ENCODE assay signal across 10 mouse cellular contexts in the genomic region with DNA sequence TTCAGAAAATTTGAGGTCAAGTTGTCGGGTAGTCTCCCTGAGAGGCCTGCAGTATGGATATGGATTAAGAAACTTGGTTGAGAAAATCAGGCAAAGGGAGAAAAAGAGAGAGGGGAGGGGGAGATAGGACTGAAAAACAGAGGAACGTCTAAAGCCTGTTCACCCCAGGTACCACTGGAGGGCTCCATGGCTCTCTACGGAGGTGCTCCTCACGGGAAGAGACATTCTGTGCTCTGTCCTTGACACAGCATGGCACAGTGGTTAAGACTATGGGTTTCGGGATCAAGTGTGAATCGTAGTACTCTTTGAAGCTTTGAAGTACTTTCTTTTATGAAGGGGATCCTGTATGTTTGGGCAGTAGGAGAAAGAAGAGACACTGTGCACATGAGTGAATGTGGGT. TPM values are rescaled to one million over a fixed set of nuclear protein-coding genes. Genes with fewer than 3 reads are reported as not detected.
DNase-seq lines count a peak whose midpoint lies in the region; ATAC-seq lines count a peak whose summit lies in the region.
"Had no signal": no experiment of that assay in that cellular context is flagged by ENCODE, and none has a peak within 500 bp of the region (broad histone marks: within the 10 kb centered on the region; RNA-seq: fewer than 3 reads in every experiment).

No protein-coding gene starts in this region.

- ATAC-seq in cerebellum, adult (ENCODE audit: insufficient number of reproducible peaks, low FRiP score, low TSS enrichment), result no peak; the same call in 1 of the 2 replicates
- ATAC-seq in megakaryocyte progenitor cell, adult 5-6 weeks (replicated peaks; ENCODE audit: poor library complexity), result 0 out of 2 replicates have a peak, but pooled peaks have one; percentile 35

- intact Hi-C loops in left cerebral cortex, postnatal 4 days (cut with DNase I), result loop anchor here (5.0 kb wide), 1 partner anchor 220 kb away; no protein-coding TSS in a partner anchor

- DNase-seq in cerebellum, adult 11 months, result peak; percentile 26
- peak; percentile 53 for DNase-seq in left cerebral cortex, postnatal 4 days
- DNase-seq in left cerebral cortex, adult 8-10 months (ENCODE audit: low spot score in 2 of 2), result no peak
- peak; percentile 61 for DNase-seq in cerebellum, adult 9-10 months
- no peak for DNase-seq in c-Kit-positive CD71-positive TER-119-positive erythroid progenitor cells, embryonic 14.5 days (ENCODE audit: low spot score)
- no peak for DNase-seq in thymus, postnatal 10 days (ENCODE audit: low spot score in 2 of 2)
- DNase-seq: thymus, postnatal 14 days had no signal

RNA-seq across cellular contexts. Expression of a gene that starts 1.2 kb away (rescaled TPM):
- total RNA-seq in left cerebral cortex, postnatal 4 days (2021), result 100 to 1,000 TPM; 323 to 345 TPM
- total RNA-seq in left cerebral cortex, adult 8-10 months (2022), result 100 to 1,000 TPM; 422 to 491 (median 453) TPM
- 0.37 TPM in 1 of 2 replicates, not detected in the other for total RNA-seq in megakaryocyte progenitor cell, adult 5-6 weeks (2015)
- 0.10 and 0.21 TPM in 2 replicates for total RNA-seq in megakaryocyte progenitor cell, adult 5-6 weeks (2017)
- total RNA-seq: neutrophil, adult 5-6 weeks had no signal

Comparison
In these comparisons a context has a peak if more than half of its experiments do, and no peak if none do; other contexts are left out.
1. DNase-seq: peak in cerebellum, adult 11 months (single experiment), left cerebral cortex, postnatal 4 days (single experiment) and cerebellum, adult 9-10 months (single experiment); none in left cerebral cortex, adult 8-10 months (0 of 2), c-Kit-positive CD71-positive TER-119-positive erythroid progenitor cells, embryonic 14.5 days (single experiment) and thymus, postnatal 10 days (0 of 2).
2. RNA of a gene that starts 1.2 kb away (total RNA-seq): 422 to 491 TPM in left cerebral cortex, adult 8-10 months and 323 to 345 TPM in left cerebral cortex, postnatal 4 days; 0.10 to 0.37 TPM in megakaryocyte progenitor cell, adult 5-6 weeks; every median in the first group is over 100 times any median in the second.